In genomic region chr11:53184698-53185097, GRCm38 (mm10) we compare ENCODE assay signal across 20 mouse cellular contexts.
DNase-seq lines count a peak whose midpoint lies in the region; ATAC-seq and TF ChIP-seq lines count a peak whose summit lies in the region.
"Had no signal": no experiment of that assay in that cellular context is flagged by ENCODE, and none has a peak within 500 bp of the region (broad histone marks: within the 10 kb centered on the region; RNA-seq: fewer than 3 reads in every experiment).

No protein-coding gene starts in this region.

- H3K4me2 ChIP-seq in kidney, embryonic 15.5 days: no peak overlapping the region
- H3K4me2 ChIP-seq: embryonic facial prominence, embryonic 12.5 days; hindbrain, embryonic 14.5 days had no signal

- no peak overlapping the region; the same call in 1 of the 2 replicates for H3K4me3 ChIP-seq in spleen, adult 2 months (ENCODE audit: extremely low read depth, insufficient read depth, insufficient read length)
- no peak overlapping the region for H3K4me3 ChIP-seq in kidney, embryonic 15.5 days (replicated peaks)
- H3K4me3 ChIP-seq: embryonic facial prominence, embryonic 12.5 days; forebrain, embryonic 10.5 days; midbrain, embryonic 10.5 days had no signal

- peaks cover 36% of the 10 kb centered on the region; the same call in 1 of the 2 replicates for H3K4me1 ChIP-seq in spleen, adult 2 months (ENCODE audit: control insufficient read depth, insufficient read depth, insufficient read length)
- H3K4me1 ChIP-seq in kidney, embryonic 15.5 days: peaks cover 7% of the 10 kb centered on the region; the same call in 1 of the 2 replicates
- H3K4me1 ChIP-seq: embryonic facial prominence, embryonic 12.5 days had no signal

- WGBS in spleen, adult 2 months: 7% methylated on average over 5 of the region's 5 CpGs
- 76% methylated on average over 5 of the region's 5 CpGs for WGBS in kidney, embryonic 15.5 days

- no peak overlapping the region for H3K9ac ChIP-seq in kidney, embryonic 15.5 days
- H3K9ac ChIP-seq: embryonic facial prominence, embryonic 12.5 days; hindbrain, embryonic 14.5 days had no signal

- DNase-seq in lung, postnatal 25 days (ENCODE audit: low spot score): peak; percentile 12
- DNase-seq in lung, postnatal 10 days: no peak
- peak; percentile 39 for DNase-seq in MEL-GATA-1-ER (ENCODE audit: extremely low read depth, low read depth)
- peak; percentile 36 to 56 for DNase-seq in spleen, adult 2 months (ENCODE audit: low read depth in 1 of 2, low spot score in 2 of 2)
- DNase-seq in layer of hippocampus, postnatal 14 days (ENCODE audit: low spot score in 2 of 2): no peak
- DNase-seq: adrenal gland, postnatal 36 days; cerebellum, postnatal 14 days; kidney, postnatal 10 days; layer of hippocampus, adult 9-11 months; lung, adult 2 months; right cerebral cortex, adult 18-20 months had no signal

- no peak; the same call in 1 of the 2 replicates for TF ChIP-seq POLR2A in spleen, adult 2 months (IDR thresholded peaks at IDR 0.05; ENCODE audit: low read depth, low read length)

- H3K9me3 ChIP-seq in kidney, embryonic 15.5 days (replicated peaks): no peaks in the 10 kb centered on the region
- H3K9me3 ChIP-seq: embryonic facial prominence, embryonic 12.5 days; forebrain, embryonic 10.5 days; midbrain, embryonic 10.5 days had no signal

- TF ChIP-seq CTCF in spleen, adult 2 months (IDR thresholded peaks at IDR 0.05; ENCODE audit: extremely low read depth, insufficient read depth, insufficient read length, insufficient replicate concordance): no peak

- H3K36me3 ChIP-seq in spleen, adult 2 months (ENCODE audit: control insufficient read depth, insufficient read depth, low read length): no peaks in the 10 kb centered on the region
- no peaks in the 10 kb centered on the region for H3K36me3 ChIP-seq in kidney, embryonic 15.5 days
- H3K36me3 ChIP-seq: embryonic facial prominence, embryonic 12.5 days; forebrain, embryonic 10.5 days; midbrain, embryonic 10.5 days had no signal

- H3K27ac ChIP-seq in spleen, adult 2 months (ENCODE audit: insufficient read depth, low read length): peak overlapping the region; percentile 71
- no peak overlapping the region for H3K27ac ChIP-seq in kidney, embryonic 15.5 days
- H3K27ac ChIP-seq: embryonic facial prominence, embryonic 12.5 days; forebrain, embryonic 10.5 days; hindbrain, embryonic 14.5 days; midbrain, embryonic 10.5 days had no signal

- no peaks in the 10 kb centered on the region for H3K27me3 ChIP-seq in spleen, adult 2 months (ENCODE audit: control insufficient read depth, insufficient read depth, low read length)
- H3K27me3 ChIP-seq in kidney, embryonic 15.5 days: no peaks in the 10 kb centered on the region
- H3K27me3 ChIP-seq: embryonic facial prominence, embryonic 12.5 days had no signal

- peak; percentile 95 for ATAC-seq in megakaryocyte, adult 5-6 weeks (ENCODE audit: poor library complexity, severe bottlenecking)
- no peak for ATAC-seq in kidney, embryonic 15.5 days (replicated peaks; ENCODE audit: low FRiP score)
- no peak for ATAC-seq in erythroblast, adult 5-6 weeks (replicated peaks; ENCODE audit: low FRiP score, poor library complexity, severe bottlenecking)
- ATAC-seq: CD4-positive, CD25-positive, alpha-beta regulatory T cell, adult 4 months; intestine, embryonic 16.5 days had no signal

Comparison
In these comparisons a context has a peak if more than half of its experiments do, and no peak if none do; other contexts are left out.
1. DNase-seq: peak in lung, postnatal 25 days (single experiment), MEL-GATA-1-ER (single experiment) and spleen, adult 2 months (2 of 2); none in lung, postnatal 10 days (single experiment) and layer of hippocampus, postnatal 14 days (0 of 2).